Mouse (Mus musculus) adrenal gland (tissue): ENCODE measurements around the gene Taf6l.
"Not testable (repeated sequence)": the region's sequence is repeated elsewhere in the genome, so short reads cannot be mapped to it uniquely, and the experiment has no call there.

ENCODE experiments used
- intact Hi-C: fragments of 180-260 bp; cut with DNase I; formaldehyde crosslinking; loops from one replicate; pipeline ENCODE4 v1.15.1; 2025
- microRNA-seq, 2 experiments: library from miRNA; unstranded; fragments of <30 nt; microRNA quantifications; one replicate each; pipeline ENCODE4; 2019

Gene Taf6l

DNA sequence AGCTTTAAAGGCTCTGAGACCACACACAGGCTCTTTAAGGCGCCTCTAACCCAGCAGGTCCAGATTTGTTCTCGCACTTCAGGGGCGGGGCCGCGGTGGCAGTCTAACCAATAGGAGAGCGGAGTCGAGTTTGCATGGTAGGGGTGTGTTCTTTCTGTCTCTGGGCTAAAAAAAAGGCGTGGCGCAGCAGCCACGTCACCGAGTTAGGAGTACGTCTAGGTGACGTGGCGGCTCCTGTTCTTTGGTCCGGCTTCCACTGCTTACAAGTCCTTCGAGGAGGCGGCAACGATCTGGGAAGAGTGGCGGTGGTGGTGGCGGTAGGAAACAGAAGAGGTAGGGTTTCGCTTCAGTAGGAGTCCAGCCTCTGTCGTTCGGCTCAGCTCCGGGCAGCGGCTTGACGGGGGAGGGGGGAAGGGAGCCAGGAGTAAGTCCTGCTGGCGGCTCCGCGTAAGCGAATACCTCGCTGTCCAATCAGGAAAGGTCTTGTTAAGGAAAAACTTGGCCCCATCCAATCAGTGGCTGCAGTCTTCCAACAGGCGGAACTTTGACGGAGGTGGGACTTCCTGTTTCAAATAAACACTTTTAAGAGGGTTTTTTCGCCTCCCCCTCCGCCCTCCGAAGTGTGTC is 44.9 kb downstream of the Taf6l start, which contains the start of gene Stx5a:
TSS of gene Stx5a (plus strand) at position 171 of the 627 bp plus-strand sequence.
- intact Hi-C loops = no loop called here

DNA sequence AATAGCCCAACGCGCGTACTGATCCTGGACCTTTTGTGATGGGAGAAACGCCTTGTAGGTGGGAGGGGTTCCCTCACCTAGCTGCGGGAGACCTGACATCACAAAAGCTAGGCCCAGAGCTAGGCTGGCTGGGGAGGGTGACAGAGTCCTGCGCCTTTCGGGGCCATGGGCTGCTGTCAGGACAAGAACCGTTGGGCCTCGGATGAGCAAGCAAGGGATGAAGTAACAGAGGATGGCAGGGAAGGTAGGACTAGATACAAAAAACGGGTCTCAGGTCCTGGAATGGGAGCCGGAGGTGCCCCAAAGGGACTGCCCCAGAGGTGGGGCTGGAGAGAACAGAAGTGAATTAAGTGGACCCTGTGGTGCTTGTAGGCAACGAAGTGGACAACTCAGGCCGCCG is 45.6 kb downstream of the Taf6l start, which contains the start of gene 1700092M07Rik:
TSS of gene 1700092M07Rik (plus strand) at position 116 of the 400 bp plus-strand sequence.
- intact Hi-C loops = no loop called here

DNA sequence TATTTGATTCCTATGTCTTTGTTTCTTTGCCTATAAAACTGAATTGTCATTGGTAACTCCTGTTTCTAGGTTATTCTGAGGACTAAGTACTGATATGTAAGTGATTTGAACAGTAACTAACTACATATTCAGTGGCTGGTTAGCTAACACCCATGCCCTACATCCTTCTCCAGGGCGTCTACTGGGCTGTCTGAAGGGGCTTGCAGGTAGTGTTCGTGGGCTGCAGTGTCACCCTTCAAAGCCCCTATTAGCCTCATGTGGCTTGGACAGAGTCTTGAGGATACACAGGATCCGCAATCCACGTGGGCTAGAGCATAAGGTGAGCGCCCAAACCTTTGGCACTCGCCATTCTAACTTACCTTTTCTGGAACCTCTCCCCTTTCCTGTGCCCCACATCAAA is 46.6 kb downstream of the Taf6l start:
- intact Hi-C loops = no loop called here

GRCm38 (mm10) chr19:8738911-8739310 is 47.3 kb downstream of the Taf6l start:
- intact Hi-C loops = no loop called here

- intact Hi-C loops = no loop called here
Measured at GRCm38 (mm10) chr19:8736160-8736467, 50.1 kb downstream of the Taf6l start.

DNA sequence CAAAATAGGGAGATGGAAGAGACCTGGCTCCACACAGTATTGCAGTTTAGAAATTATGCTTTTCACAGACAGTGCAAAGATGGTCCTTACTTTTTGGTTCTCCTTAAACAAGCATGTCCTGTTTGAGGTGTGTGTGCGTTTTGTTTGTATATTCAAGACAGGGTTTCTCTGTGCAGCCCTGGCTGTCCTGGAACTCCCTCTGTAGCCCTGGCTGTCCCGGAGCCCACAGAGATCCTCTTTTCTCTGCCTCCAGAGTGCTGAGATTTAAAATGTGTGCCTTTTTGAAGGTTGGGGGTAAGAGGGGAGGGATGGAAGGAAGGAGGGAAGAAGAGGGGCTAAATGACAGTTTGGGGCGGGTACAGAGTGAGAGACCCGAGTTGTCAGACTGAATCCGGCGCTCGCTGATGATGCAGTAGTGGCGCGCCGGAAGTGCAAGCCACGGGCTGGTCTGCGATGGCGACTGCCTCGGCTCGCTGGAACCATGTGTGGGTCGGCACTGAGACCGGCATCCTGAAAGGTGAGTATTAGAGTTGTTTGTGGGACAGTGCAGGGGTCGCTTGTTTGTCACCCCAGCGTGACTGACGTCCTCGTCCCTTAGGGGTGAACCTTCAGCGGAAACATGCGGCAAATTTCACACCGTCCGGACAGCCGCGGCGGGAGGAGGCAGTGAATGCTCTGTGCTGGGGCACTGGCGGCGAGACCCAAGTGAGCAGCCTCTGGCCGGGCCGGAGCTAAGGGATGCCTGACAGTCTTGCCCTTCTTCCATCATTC is 50.6 kb downstream of the Taf6l start, which contains the start of gene Wdr74:
TSS of gene Wdr74 (plus strand) at position 439 of the 771 bp plus-strand sequence.
- intact Hi-C loops = no loop called here

DNA sequence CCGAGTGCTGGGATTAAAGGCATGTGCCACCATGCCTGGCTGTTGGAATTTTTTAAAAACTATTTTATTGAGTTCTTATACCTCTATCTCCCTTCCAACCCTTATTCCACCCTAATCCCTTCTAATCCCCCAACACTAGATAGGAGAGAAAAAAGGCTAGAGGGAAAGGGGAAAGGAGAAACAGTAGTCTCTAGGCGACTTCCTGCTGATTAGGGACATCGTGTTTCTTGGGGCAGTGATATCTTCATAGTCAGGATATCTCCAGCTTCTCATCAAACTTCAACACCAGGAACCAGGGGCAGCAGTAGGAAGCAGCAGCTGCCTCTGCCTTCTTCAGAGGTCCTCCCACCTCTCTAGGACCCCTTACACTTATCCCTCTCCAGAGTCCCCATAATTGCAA is 51.9 kb downstream of the Taf6l start:
- intact Hi-C loops = no loop called here

- intact Hi-C loops = not testable (repeated sequence)
Measured at GRCm38 (mm10) chr19:8728335-8729099, 57.7 kb downstream of the Taf6l start.

- intact Hi-C loops = no loop called here
Measured at GRCm38 (mm10) chr19:8727495-8728114, 58.6 kb downstream of the Taf6l start.

GRCm38 (mm10) chr19:8726609-8727390 is 59.4 kb downstream of the Taf6l start:
- intact Hi-C loops = no loop called here

DNA sequence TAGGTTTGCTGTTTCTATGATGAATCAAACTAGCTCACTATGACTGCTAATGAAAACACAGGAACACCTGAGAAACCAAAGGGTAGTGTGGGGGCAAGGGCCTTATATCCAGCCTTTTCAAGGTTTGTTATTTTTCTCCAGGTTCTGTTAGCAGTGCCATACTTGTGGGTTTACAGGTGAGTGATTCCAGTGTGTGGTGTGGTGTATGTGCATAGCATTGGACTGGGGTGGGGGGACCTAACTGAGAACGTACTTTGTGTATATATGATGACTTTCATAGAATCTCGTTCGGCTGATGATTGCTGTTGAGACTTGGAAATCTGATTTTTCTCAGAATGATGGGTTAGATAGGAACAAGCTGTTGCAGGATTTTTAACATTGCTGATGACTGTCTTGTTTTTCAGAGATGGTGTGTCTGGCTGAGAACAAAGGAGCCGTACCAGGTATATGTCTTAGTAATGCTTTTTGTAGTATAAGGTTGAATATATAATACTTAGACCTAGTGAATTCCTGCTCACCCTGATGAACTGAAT is 61.1 kb downstream of the Taf6l start:
- intact Hi-C loops = no loop called here

Small RNAs within 50 kb of the gene (microRNA-seq; reads per million reads assigned to microRNA genes)
- 0 reads per million in 2 experiments for gene Mir6992
